Comparison of ENCODE assay signal across 28 mouse cellular contexts in genomic region chr2:118792259-118792613, GRCm38 (mm10). TPM values are rescaled to one million over a fixed set of nuclear protein-coding genes. Genes with fewer than 3 reads are reported as not detected.
"Had no signal": no experiment of that assay in that cellular context is flagged by ENCODE, and none has a peak within 500 bp of the region (broad histone marks: within the 10 kb centered on the region; RNA-seq: fewer than 3 reads in every experiment).

No protein-coding gene starts in this region.

- H3K9me3 ChIP-seq: limb, embryonic 10.5 days; limb, embryonic 13.5 days; lung, embryonic 15.5 days; midbrain, embryonic 10.5 days; midbrain, embryonic 13.5 days; neural tube, embryonic 13.5 days had no signal

- DNase-seq: kidney, postnatal 25 days; layer of hippocampus, adult 9-11 months; lung, adult 18-20 months; lung, postnatal 10 days; lung, postnatal 36 days; retina, postnatal 1 day; right cerebral cortex, postnatal 25 days; thymus, adult 18-20 months; thymus, postnatal 36 days had no signal

- H3K4me2 ChIP-seq: limb, embryonic 13.5 days; lung, embryonic 15.5 days; midbrain, embryonic 13.5 days; neural tube, embryonic 13.5 days had no signal

- H3K4me3 ChIP-seq: layer of hippocampus, adult 2 months; limb, embryonic 10.5 days; limb, embryonic 13.5 days; lung, embryonic 15.5 days; megakaryocyte, embryonic 14.5 days; midbrain, embryonic 10.5 days; midbrain, embryonic 13.5 days; myocyte; neural tube, embryonic 13.5 days had no signal

- H3K27ac ChIP-seq: kidney, postnatal 0 days; layer of hippocampus, adult 2 months; limb, embryonic 10.5 days; limb, embryonic 13.5 days; lung, embryonic 15.5 days; midbrain, embryonic 10.5 days; midbrain, embryonic 13.5 days; neural tube, embryonic 13.5 days had no signal

- ATAC-seq: midbrain, embryonic 13.5 days; midbrain, embryonic 16.5 days had no signal

- H3K36me3 ChIP-seq: limb, embryonic 10.5 days; limb, embryonic 13.5 days; lung, embryonic 15.5 days had no signal

- H3K9ac ChIP-seq: limb, embryonic 13.5 days; lung, embryonic 15.5 days; midbrain, embryonic 13.5 days; neural tube, embryonic 13.5 days had no signal

RNA-seq across cellular contexts. Expression of gene Disp2, which starts 12.7 kb away (rescaled TPM):
- total RNA-seq: monocyte, adult 5-6 weeks; neutrophil, adult 5-6 weeks had no signal

RNA-seq across cellular contexts. Expression of gene Phgr1, which starts 19.7 kb away (rescaled TPM):
- total RNA-seq: layer of hippocampus, adult 2 months; layer of hippocampus, postnatal 25 days; left cerebral cortex, adult 18-20 months; left cerebral cortex, postnatal 25 days; liver, adult 2 months; monocyte, adult 5-6 weeks; neutrophil, adult 5-6 weeks had no signal
- polyA plus RNA-seq: kidney, embryonic 14.5 days; kidney, postnatal 0 days; limb, embryonic 10.5 days; limb, embryonic 13.5 days; lung, embryonic 15.5 days; midbrain, embryonic 10.5 days; midbrain, embryonic 13.5 days; midbrain, embryonic 16.5 days; myocyte; neural tube, embryonic 13.5 days; urinary bladder, adult 2 months had no signal

RNA-seq across cellular contexts. Expression of gene Ccdc9b, which starts 29.8 kb away (rescaled TPM):
- total RNA-seq: neutrophil, adult 5-6 weeks had no signal
